Mouse (Mus musculus) erythroid progenitor cell, adult 5-6 weeks (primary cell): ENCODE measurements around the gene Ppp6r2. TPM values are rescaled to one million over a fixed set of nuclear protein-coding genes. Genes with fewer than 3 reads are reported as not detected.
A peak's percentile ranks its signal among the peaks of the same experiment; 100 is the strongest.

Source experiments
- ATAC-seq: replicated peaks from 2 replicates; pipeline ENCODE4 v1.8.0; 2016; ENCODE audit warnings: moderate number of reproducible peaks, mild to moderate bottlenecking, moderate TSS enrichment, inconsistent platforms; ENCODE audit not compliant: poor library complexity, low FRiP score, severe bottlenecking
- total RNA-seq, 2 experiments: library from RNA; stranded (forward) in 1 of 2; stranded (reverse) in 1 of 2; fragments of 150-400 nt in 1 of 2; fragments of 186-747, 209-891 nt in 1 of 2; gene quantifications; 2 replicates each; pipeline versions ENCODE4 v1.2.3 to v1.2.4; 2015 to 2017; ENCODE audit warnings: low replicate concordance in 2 of 2

Gene Ppp6r2
- total RNA-seq, 2 experiments from 2014 or later: 55.4 to 61.6 TPM

DNA sequence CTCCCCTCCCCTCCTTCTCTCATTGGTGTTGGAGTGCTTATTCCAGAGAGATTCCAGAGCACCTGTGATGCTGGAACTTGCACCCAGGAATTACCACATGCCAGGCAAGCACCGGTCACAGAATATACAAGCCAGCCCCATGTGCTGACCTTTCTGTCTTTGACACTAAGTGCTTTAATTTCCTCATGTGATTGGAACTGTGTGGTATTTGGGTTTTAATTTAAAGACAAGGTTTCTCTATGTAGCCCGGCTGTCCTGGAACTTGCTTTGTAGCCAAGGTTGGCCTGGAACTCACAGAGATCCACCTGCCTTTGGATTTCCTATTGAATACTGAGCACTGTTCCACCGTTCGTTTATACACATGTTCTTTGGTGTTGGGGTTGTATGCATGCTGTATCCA, 22.7 kb downstream of the Ppp6r2 start:
- ATAC-seq: no peak

DNA sequence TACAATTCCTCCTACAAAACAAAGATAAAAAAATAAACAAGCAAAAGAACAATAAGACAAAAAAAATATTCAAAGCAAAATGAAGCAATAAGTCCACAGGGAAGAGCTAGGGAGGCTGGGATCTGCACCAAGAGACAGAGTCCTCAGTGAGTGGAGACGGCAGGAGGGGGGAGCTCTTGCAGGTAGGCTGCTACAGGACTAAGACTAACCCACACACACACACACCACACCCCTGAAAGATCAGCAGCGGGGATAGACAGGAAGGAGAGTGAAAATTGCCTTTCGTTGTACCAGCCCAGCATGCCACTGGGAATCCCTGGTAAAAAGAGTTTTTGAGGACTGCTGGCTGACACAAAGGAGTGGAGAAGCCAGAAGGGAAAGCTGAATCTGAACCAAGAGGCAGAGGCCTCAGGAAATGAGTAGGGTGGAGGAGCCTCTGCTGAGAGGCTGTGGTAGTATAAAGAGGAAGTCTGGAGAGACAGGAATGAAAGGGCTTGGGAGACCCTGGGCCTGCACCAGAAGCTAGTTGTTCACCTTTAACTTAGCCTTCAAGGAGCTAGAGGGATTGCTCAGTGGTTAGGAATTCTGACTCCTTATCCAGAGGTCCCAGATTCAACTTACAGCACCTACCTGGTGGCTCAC, 28.5 kb downstream of the Ppp6r2 start:
- ATAC-seq: no peak

DNA sequence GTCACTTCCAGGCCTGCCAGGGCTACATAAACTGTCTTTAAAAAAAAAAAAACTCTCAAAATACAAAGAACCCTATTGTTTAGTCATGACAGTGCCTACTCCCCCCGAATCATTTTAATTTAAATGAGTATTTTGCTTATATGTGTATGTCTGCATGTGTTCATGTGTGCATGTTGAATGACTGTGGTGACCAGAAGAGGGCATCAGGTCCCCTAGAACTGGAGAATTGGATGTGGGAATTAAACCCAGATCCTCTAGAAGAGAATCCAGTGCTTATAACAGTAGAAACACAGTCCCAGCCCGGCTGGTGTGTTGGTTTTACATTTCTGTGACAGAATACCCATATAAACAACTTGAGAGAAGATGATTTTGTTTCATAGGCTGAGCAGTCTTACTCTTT, 29.7 kb downstream of the Ppp6r2 start:
- ATAC-seq: no peak

DNA sequence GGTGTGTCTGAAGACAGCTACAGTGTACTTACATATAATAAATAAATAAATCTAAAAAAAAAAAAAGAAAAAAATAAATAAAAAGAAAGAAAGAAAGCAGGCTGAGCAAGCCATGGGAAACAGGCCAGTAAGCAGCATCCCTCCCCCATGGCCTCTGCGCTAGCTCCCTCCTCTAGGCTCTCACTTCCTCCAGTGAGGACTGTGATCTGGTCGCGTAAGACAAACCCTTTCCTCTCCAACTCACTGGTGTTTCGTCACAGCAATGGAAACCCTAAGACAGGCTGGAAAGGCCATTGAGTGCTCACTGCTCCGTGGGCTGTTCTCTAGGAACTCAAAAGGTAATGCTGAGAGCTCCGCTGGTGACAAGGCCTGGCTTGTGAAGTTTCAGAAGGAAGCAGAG, 37.7 kb downstream of the Ppp6r2 start:
- ATAC-seq: no peak

DNA sequence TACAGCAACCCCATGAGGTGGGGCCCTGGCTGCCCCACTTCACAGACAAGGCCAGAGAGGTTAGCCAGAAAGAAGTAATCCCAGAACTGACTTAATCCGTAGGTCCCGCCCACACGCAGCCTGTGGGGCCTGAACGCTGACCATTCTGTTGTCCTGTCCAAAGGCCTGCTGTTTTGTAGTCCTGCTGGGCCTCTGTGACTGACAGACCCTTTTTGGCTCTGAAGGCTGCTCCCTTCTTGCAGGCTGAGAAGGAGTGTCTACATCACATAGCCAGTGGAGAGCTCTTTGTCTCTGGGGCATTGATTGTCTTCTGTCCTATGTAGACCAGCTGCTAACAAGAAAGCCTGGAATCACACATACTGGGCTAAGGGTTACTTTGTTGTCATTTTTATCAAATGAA, 44.0 kb downstream of the Ppp6r2 start:
- no peak for ATAC-seq

DNA sequence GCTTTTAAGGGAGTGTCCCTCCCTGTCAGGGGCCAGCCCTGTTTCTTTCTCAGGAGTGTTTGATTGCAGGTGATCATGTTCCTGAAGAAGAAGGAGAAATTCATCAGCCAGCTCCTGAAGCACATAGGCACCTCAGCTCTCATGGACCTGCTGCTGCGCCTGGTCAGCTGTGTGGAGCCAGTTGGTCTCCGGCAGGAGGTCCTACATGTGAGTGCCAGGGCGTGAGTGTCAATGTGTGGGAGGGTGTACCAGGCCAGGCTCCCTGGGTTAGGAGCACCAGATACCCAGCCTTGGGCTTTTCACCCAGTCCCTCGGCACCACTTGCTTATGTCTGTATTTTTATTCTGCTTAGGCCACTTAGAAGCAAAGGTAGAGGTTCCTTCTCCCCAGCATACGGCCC, 47.6 kb downstream of the Ppp6r2 start:
- no peak for ATAC-seq

DNA sequence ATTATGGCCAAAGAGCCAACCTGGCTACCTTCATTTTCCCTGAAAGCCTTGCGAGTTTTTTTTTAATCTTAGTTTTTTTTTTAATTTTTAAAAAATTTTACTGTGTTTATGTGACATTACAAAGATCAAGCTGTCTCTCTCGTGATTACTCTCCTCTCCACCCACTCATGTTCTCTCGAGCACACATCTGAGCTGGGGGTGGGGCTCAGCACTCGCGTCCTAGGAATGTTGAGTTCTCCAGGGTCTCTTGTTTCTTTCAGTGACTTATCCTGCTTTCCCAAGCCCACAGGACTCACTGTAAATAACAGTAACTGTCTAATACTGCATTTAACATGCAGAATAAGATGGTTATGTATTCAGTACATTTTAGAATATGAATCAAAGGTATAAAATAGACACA, 53.1 kb downstream of the Ppp6r2 start:
- ATAC-seq: no peak

DNA sequence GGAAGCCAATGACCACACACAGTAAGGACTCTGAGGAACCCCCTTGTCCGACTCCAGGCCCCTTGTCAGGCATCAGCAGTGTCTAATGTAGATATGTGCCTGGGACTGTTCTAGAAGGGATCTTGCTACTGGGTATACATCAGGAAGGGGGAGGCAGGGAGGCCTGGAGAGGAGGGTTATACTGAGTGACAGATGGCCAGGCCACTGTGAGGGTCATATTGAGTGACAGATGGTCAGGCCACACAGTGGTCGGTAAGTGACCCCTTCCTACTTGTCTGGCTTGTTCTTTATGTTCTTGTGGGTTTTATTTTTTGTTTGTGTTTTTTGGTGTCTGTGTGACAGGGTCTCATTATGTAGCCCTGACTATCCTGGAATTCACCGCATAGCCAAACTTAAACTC, 64.1 kb downstream of the Ppp6r2 start:
- no peak for ATAC-seq

DNA sequence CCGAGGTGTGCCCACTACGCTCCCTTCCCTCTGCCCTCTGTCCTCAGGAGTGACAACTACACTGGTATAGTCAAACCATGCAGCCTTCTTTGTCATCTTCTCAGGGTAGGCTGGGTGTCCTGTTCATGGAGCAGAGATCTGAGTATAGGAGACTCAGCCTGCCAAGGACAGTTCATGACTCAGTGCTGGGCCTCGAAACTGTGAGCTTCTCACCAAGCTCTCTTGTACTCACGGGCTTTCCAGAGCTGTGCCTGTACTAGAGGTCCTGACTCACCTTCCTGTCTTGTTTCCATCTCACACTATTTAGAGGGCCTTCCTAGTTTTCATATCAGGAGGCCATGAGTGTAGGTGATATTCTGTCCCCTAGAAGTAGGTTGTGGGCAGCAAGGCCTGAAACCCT, 66.0 kb downstream of the Ppp6r2 start:
- no peak for ATAC-seq

DNA sequence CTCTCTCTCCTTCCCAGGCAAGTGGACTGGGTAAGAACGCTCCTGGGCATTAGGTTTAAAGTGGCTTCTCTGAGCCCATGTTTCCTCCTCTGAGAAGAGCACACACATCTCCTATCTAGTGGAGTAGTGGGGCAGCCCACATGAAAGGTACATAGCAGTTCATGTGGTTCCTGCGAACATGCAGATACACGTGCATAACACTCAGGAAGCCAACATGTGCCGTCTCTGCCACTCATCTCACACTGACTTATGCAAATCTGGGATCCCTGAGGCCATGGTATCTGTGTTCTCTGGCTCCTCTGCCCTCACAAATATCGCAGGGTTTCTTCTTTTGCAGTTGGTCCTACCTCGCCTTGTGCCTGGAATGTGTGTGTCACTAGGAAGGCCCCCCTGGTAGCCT, 71.2 kb downstream of the Ppp6r2 start:
- no peak for ATAC-seq

DNA sequence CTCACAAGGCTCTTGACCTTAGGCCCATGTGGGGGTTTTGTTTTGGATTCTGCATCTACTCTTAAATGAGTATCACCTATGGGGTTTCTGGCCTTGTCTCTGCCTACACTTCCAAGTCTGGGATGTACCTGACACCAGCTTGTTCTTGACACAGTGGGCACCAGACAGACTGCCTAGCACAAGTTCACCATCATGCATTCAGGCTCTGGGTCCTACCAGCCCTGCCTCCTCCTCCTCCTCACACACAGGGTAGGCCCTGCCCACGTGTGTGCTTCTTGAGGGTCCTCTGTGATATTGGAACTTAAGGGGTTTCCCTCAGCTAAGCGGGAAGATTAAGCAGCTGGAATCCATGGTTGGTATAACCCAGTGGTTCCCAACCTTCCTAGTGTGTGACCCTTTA, 72.7 kb downstream of the Ppp6r2 start:
- ATAC-seq: no peak

DNA sequence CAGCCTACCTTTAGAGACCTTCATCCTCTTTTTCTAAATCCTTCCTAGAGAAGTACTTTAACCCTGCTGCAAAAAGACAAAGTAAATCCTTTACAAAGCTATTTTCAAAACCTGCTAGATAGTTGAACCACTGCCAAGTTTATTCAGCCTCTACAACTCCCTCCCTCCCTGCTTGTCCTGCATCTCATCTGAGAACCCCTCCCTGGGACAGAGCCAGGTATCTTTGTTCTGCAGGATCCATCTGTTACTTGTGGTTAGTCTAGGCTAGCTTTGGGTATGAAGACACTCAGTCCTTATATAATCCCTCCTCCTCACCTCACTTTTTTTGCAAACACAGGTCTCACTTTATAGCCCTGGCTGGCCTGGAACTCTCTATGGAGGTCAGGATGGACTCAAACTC, 73.7 kb downstream of the Ppp6r2 start:
- no peak for ATAC-seq

DNA sequence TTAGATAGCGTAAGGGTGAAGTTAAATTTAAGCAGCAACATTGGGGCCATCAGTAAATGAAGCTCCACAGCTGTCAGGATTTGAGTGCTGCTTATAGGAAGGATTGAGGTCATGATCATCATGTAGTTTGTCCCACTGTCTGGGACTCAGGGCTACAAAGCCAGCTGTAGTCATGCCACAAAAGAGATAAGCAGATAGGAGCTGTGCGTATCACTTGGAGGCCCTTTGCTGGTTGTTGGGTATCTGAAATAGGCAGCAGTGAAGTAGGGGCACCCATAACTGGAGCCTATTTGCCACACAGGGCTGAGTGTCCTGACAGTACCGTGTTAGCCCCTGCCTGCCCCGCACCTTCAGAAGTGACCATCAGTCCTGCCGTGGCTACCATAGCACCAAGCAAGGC, 74.1 kb downstream of the Ppp6r2 start:
- 0 out of 2 replicates have a peak, but pooled peaks have one; percentile 30 for ATAC-seq

DNA sequence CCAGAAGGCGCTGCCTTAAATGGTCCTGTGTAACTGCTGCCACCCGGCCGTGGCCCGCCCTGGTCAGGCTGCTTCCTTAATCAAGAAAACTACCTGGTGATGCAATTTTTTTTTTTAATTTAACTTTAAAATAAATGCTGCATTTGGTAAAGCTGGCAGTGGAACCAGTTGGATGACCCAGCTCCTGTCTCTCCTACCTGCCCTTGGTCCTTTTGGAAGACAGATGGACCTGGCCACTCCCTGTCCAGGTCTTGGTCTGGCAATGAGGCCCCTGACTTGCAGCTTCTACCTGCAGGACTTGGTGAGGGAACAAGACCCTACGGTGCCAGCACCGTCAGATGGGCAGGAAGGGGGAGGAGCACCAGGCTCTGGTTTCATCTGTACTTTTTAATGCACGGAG, 74.8 kb downstream of the Ppp6r2 start:
- no peak for ATAC-seq

DNA sequence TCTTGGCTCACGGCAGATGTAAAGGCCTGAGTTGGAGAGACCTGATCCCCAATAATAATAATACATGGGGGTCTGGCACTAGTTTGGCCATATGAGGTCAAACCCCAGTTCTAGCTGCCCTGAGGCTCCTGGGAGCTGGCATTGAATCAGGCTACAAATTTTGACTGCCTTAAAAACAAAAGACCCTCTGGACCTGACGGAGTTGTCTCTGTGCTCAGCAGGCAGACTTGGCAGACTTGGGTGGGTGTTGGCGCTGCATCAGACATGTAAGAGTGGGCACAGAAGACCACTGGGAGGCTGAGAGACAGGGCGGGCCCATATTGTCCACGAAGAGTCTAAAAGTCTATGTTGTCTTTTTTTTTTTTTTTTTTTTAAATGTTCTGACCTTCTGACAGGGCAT, 75.2 kb downstream of the Ppp6r2 start:
- ATAC-seq: no peak

DNA sequence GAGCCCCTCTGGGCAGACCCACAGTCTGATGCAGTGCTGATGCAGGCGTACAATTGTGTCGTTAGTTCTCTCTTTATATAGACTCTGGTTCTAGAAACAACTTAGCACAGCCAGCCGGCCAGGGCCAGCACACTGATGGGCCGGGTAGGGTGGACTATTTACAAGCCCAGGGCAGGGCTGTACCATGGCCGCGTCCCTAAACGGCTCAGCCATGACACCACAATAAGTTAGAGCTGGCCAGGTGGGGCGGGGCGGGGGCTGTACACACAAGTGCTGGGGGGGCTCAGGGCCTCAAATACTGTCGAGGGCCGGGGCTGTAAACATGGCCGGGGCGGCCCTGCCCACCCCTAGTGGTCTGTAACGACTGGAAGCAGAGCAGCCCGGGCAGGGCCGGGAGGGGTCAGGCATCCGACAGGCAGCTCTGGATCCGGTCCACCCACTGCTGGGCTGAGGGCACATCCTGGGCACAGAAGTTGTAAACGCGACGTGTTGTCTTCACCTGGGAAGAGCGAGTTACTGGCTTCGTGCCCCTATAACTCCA, 76.9 kb downstream of the Ppp6r2 start:
- no peak for ATAC-seq

DNA sequence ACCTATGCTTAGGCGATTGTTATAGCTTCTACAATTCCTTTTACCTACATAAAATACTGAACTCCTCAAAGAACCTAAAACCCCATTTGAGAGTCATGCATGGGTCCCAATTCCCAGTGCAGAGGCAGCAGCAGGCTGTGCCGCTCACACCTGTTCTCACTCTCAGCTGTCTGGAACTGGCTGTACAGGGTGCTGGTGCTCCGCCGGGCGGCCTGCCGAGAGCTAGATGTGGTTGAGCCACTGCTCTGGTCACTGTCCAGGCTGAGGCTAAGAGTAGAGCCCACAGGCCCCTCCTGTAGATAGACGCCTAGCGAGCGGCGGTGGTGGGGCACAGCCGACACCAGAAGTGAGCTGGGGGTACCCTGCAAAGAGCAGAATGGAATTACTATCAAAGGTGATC, 78.1 kb downstream of the Ppp6r2 start:
- no peak for ATAC-seq

DNA sequence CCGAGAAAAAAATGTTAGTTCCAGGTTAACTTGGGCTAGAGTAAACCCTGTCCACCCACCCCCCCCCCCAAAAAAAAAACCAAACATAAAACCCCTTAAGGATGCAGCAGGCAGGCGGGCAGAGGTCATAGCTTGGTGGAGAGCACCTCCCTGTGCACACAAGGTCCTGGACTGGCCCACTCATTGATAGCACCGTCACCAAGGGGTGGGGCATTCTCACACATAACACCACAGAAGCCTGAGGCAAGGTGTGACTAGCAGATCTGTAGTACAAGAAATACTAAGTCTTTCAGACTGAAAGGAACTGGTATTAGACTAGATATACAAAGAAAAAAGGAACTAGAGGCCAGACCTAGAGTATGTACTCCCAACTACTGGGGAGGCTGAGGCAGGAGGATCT, 80.2 kb downstream of the Ppp6r2 start:
- ATAC-seq: no peak

DNA sequence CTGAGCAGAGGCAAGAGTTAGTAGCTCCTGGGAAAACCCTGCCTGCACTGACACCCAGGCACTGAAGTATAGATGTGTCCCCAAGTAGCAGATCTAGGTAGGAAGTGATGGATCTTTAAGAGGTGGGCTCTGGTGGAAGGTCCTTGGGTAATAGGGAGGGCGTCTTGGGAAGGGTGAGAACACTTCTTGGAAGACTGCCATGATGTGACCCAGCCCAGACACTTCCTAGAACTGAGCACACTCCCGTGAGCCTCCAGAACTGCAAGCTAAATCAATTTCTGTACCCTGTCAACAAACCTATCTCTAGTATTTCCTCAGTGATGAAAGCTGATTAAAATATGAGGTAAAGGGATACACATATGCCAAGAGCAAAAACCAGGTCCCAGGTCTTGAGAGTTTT, 81.4 kb downstream of the Ppp6r2 start:
- ATAC-seq: no peak

DNA sequence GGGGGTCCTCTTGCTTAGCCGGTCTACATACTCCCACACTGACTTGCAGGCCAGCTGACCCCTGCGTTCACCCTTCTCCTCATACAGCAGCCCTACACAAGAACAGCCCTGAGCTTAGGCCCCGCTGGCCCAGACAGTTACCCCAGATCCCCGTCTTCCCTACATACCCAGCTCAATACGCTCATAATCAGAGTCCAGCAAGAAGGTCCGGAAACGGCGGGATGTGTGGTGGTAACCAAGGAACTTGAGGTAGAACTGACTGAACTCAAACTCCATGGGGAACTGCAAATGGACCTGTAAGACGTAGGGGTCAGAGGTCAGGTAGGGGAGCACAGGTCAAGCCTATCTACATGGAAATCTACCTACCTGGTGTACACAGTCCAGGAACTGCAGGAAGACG, 82.4 kb downstream of the Ppp6r2 start:
- ATAC-seq: no peak

DNA sequence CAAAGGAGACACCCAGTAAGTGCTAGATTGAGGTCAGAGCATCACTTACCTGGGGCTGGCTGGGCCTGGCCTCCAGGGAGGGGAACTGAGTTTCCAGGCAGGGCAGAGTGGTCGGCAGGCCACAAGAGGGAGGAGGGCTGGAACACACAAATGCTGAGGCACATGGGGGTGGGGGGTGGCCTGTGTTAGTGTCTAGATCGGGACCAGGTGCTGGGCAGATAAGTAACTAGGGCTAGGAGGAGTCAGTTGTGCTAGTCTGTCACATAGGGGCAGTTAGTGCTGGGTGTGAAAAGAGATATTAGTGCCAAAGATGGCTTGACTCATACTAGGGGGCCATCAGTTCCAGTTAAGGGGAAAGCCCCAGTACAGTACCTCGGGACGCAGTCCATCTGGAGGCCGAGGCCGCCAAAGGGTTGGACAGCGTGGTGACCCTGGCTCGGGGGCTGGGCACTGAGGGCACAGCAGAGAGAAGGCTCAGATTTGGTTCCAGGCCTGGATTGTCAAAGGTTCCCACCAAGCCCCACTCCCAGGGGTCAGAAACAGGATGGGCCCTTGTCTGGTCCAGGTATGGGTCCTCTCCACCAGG, 84.3 kb downstream of the Ppp6r2 start:
- ATAC-seq: no peak

DNA sequence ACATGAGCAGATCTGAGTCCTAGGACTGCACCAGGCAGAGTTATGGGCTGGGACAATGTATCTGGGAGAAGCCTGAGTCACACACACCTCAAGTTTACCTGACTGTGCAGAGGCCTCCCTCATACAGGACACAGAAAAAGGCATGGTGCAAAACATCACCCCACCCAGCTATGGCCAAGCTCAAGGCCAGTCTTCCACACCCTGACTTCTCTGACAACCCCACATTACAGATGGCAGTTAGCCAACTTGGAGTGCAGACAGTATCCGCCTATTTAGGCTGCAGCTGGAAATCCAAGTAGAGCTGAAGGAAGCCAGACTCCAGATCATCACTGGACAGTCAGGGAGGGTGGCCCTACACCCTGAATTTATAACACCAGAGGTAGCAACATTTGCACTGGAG, 85.1 kb downstream of the Ppp6r2 start:
- ATAC-seq: no peak
